Mouse (Mus musculus) spleen, embryonic (tissue): ENCODE measurements around the gene Gm42906.

Experiments used
- CTCF ChIA-PET: fragments of 350-600 bp; sonication (Branson Sonifier 250); formaldehyde crosslinking; loops from one replicate; lab custom pipeline; 2022; lab: Charles Lee

Gene Gm42906

DNA sequence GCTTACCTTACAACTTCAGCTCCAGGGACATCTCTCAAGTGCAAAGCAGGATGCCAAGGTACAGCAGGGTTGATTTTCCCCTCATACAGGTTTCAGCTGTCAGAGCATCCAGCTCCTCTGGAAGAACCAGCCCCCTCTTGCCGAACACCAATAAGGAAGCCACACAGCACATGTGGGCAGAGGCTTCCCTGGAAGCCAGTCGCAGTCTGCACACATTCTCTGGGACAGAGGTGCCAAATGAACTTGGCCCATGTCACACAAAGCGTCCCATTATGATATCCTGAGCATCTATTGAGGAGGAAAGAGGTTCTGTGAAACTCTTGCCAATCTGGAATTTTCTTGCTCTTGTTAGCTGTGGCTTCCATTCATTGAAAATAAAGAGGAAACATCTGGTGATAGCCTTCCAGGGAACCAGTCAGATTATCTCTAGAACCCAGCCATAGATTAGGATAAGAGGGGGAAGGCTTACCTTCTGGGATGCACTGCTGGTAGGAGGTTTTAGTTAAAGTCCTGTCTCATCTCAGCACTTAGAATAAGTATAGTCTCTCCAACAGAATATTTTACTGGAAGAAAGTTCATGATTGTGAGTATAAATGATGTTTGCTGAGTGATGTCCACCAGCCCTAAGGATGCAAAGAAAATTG, at the start of gene Gm42906:
Gene Gm42906 (minus strand): TSS at position 51 of the 644 bp plus-strand sequence.
- CTCF ChIA-PET = no interaction called here

DNA sequence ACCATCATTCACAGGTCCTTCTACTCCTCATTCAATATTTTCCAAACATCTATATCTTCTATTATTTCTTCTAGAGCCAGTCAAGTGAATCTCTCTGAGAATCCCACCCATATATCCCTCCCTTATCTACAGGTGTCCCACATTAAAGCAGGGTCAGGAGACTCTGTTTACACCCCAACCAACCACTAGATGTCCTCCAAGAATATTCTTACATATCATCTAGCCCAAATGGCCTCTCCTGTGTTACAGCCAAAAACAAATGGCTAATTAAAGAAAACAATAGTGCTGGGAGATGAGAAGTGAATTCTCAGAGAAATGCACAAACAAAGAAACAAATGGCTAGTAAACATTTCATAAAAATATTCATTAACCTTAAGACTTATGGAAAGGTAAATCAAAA, 17.7 kb upstream of the Gm42906 start:
- CTCF ChIA-PET = no interaction called here

DNA sequence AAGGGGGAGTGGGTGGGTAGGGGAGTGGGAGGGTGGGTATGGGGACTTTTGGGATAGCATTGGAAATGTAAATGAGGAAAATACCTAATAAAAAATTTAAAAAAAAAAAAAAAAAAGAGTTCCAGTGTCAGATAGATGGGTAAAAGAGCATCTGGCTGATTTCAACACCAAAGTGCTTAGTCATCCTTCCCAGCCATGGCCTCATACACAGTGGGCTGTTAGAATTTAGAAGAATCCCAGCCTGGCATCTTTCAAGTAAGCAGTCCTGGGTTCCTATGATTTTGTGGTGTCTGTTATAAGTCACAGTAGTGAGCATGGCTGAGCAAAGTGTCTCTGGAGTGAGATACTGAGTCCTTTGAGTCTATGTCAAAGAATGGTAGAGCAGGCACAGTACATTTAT, 7.1 kb upstream of the Gm42906 start:
- CTCF ChIA-PET = no interaction called here

DNA sequence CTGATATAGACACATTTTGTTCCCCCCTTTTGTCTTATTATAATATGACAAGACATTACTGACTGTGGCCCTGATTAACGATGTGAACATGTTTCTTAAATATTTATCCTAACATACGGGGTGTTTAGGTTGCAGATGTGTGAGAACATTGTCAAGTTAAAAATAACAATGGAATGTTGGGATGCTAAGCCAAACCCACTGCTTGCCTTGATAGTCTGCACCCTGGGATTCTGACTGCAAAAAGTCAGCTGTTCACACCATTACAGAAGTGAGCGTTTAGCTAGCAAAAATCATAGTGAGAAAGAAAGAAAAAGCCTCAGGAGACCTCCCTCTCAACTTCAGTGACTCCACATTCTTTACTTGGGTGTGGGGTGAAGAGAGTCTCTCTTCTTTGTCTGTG, 1.5 kb downstream of the Gm42906 start:
- CTCF ChIA-PET = no interaction called here

DNA sequence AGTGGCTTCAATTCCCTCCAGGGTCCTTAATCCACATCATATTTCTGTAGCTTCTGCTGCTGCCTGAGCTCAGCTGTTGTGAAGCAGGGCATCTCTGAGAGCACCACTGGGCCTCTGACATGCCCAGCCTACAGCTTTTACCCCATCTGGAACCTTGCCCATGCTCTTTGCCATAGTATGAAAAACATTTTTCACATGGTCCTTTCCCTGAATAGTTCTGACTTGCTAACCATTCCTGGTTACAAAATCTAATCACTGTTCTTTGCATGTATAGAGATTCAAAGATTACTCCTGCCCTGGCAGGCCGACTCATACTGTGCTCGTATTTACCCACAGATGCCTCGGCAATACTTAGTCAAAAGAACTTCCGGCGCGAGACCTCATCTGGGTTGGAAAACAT, 5.3 kb downstream of the Gm42906 start:
- CTCF ChIA-PET = no interaction called here

DNA sequence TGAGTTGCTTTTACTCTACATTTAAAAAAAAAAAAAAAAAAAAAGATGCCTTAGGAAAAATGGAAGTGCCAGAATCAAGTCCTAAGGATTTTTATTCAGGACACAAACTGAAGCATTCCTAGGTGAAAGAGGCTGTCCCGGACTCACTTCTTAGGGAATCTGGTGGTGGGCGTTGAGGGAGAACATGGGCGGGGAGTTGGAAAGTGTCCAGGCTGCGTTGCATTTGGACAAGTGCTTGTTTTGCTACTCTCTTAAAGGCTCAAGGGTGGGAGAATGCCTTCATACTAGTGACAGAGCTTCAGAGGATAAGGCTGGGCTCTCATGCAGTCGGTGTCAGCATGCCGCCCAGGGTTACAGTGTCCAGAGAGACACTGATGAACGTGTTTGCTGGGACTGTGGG, 6.1 kb downstream of the Gm42906 start:
- CTCF ChIA-PET = no interaction called here

DNA sequence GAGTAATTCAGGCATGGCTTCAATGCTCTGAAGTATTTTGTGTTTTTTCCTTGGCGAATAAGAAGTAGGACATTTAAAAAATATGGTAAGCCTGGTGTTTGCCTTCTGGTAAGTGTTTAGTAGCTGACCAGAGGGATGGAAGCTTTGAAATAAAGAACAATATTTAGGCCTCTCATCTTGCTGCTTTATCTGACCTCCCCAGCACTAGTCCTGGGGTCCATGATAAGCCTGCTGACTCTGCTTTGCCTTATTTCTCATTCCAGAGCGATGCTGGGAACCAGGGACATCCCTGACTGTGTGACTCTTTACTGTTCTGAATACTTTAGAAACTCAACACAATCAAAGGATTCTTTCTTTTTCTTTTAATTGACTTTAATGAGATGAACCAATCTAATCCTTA, 9.4 kb downstream of the Gm42906 start:
- CTCF ChIA-PET = no interaction called here

DNA sequence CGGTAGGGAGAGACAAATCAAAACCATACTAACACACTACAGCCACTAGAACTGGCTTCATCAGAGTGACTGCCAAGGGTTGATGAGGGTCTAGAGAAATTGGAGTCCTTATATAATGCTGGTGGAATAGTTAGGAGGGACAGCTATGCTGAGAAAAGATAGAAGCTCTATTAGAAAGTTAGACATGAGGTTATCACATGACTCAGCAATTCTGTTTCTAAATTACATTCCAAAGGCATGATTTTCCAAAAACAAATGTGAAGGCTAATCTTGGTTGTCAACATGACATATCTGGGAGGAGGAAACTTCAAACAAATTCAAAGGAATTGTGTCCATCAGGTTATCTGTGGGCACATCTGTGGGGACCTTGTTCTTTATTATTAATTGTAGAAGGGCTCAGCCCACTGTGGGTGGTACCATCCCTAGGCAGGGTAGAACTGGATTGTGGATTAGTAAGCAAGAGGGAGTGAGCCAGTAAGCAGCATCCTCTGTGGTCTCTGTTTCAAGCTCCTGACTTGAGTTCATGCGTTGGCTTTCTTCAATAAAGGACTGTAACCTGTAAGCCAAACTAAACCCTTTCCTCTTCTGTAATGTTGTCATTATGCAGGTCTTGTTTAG, 10.4 kb downstream of the Gm42906 start:
- CTCF ChIA-PET = no interaction called here

DNA sequence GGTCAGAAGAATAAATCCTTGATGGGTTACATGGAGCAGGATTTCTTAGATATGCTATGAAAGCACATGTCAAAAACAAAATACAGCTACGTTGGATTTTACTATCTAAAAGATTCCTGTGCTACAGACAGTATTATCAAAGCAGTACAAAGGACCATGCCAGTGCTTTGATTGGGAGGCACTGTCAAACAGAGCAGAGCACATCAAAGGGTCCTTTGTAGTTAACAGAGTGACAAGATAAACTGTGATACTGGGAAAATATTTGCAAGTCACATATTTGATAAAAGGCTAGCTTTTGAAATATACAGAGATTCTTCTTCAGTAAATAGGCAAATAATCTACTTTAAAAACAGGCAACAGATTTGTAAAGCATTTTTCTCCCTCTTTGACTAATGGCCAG, 11.0 kb downstream of the Gm42906 start:
- CTCF ChIA-PET = no interaction called here

DNA sequence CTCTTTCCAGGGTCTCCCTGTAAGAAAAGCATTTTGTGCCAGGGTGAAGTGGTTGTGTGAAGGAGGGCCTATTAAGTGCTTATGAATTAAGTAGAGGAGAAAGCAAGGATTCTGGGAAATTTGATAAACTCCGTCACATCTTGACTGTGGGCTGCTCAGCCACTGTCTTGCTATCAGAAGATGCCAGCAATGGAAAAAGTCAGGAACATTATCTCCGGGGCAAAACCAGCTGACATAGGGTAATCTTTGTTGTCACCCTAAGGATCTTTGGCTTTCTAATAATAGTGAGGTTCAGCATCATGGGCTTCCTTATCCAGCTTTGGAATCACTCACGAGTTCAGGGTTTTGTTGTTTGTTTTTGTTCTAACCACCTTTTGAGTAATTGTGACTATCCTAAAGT, 14.3 kb downstream of the Gm42906 start:
- CTCF ChIA-PET = interaction anchor here (0.7 kb wide), 1 partner anchor 25 kb away, joined by 4 read pairs; no protein-coding TSS in a partner anchor

DNA sequence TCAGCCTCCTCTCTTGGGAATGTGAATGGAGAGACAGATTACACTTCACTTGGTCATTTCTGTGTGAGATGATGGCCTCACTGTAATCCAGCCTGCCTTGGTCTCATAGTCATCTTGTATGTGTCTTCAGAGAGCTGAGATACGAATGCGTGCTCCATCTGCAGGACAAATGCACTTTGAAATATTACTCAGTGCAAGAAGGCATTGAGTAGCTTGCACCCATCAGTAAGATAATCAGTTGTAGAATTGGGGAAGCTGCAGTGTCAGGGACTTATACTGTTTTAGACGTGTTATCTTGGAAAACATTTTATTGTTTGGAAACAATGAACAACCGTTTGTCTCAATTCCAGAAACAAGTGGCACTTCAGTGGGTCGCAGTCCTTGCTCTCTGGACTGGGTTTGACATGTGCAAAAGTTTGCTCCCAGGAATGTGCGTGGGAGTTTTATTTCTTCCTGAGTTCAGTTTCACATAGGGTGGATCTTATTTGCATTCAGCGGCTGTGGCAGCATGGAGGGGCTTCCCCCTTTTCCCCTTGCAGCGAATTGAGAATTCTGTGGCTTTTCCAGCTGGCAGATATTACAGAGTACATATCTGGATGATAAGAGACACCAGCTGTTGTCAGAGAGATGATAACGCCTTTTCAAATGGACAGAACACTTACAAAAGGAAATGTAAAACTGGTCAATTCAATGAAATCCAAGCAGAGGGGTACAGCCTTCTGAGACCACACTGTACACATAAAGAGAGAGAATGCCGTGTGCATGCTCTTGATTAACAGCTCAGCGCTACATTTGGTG, 15.1 kb downstream of the Gm42906 start:
- CTCF ChIA-PET = interaction anchor here (0.7 kb wide), 1 partner anchor 26 kb away, joined by 4 read pairs; no protein-coding TSS in a partner anchor

DNA sequence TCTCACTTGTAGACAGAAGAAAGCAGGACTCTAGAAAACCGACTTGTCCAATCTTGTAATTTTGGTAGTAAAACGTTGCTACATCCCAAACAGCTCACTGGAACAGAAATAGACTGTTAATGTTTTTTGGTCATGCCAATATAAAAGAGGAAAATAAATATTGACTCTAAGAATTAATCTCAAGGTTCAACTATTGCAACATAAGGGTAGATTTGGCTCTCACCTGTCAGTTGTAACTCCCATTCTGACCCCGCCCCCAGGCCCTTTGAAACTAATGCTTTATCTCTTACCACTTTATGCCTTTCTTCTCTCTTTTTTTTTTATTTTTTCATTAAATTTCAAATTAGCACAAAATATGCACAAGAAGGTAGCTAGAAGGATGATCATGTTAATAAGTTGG, 18.0 kb downstream of the Gm42906 start:
- CTCF ChIA-PET = no interaction called here

DNA sequence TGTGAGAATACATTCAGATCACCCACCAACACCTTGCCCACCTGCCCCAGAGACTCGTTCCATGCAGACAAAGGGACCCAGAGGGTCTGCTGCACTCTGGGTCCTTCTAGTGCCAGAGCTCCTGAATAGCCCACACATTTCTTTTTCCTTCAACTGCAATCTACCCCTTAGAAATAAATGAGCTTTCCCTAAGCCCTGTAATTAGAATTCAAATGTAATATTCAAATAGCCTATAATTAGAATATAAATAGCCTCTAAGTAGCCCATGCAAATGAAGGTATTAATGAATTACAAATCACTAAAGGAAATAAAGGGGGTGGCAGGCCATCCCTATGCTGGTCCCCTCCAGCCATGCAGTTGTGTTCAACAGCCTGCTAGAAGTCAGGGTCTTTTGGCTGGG, 18.7 kb downstream of the Gm42906 start:
- CTCF ChIA-PET = no interaction called here

DNA sequence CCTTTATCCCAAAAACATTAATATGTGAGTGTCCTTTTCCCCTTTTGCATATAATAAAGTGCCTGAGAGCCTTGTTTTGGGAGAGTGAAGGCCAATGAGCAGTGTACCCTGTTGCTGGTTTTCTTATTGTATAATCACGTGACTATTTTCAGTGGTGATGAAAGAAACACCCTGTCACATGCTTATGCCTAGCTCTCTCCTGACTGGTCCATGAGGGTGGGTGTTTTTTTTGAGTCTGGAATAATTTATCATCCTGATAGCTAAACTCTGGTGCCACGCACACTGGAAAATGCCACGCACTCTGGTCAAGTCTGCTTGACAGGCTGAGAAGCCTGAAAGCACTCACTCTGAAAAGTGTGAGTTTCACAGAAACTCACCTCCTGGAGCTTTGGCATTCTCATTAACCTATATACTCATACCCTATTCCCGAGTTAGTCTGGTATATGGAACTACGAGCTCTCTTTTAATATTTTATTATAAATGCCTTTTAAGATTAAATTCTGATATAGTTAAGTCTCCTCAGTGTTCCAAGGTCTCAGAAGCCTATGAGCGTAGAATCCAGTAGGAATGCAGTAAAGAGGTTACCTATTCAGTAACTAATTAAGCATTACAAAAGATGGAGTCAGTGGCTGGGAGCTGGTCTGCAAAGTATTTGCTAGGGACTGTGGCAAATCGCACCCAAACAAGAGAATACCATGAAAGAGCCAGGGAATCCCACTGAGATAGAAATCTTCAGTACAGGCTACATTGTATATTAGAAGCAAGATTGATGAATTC, 19.7 kb downstream of the Gm42906 start:
- CTCF ChIA-PET = no interaction called here

DNA sequence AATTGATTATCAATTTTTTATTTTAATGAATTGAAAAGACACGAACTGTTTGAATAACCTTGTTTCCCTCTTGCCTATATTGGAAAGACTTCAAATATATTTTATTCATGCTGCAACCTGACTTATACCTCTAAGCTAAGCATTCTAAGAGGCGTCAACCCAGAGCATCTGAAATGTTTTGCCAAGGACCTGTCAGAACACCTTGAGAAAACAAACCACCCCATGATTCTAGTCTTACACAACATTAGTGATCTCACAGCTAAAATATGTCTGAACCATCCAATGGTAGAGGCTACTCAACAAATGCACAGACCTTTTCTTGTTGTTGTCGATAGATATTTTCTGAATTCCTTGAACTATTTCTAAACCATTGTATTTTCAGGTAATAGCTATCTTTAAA, 20.5 kb downstream of the Gm42906 start:
- CTCF ChIA-PET = no interaction called here

DNA sequence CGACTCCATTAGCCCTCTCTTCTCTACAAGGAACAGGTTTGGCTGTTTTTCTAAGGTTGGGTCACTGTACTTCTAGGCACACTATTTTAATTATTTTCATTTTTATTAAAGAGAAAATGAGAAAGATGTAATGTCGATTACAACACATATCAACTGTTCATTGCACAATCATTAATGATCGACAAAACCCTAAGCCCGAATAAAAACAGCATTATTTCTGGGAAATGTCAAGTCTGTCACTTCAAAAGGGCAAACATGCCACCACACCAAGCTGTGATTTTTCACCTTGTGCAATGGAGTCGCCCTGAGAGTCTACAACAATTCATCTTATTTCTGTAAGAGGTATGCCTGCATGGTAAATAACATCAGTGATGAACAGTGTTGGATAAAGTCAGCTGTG, 21.7 kb downstream of the Gm42906 start:
- CTCF ChIA-PET = no interaction called here

DNA sequence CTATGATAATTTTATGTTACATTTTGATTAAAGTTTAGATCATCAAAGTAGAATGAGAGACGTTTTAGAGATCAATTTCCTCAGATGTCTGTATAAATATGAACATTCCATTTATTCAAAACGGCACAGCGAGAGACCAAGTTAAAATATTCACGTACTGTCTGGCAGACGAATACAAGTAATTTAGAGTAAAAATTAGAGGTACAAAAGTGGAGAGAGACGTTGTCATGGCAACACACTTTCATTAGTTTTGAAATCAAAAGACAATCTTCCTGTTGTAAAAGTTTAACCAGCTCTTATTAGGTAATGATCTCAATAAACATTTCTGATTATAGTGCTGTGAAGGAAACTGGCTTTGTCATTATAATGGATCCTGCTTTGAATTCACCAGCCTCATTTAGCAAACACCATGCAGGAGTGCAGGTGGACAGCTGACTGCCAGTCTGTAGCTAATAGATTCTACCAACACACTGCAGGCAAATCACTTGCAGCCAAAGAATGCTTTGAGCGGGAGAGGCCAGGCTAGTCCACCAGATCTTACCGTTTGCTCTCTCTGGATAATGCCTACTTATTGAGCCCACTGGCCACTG, 22.6 kb downstream of the Gm42906 start:
- CTCF ChIA-PET = interaction anchor here (0.7 kb wide), 1 partner anchor 78 kb away, joined by 3 read pairs; no protein-coding TSS in a partner anchor

DNA sequence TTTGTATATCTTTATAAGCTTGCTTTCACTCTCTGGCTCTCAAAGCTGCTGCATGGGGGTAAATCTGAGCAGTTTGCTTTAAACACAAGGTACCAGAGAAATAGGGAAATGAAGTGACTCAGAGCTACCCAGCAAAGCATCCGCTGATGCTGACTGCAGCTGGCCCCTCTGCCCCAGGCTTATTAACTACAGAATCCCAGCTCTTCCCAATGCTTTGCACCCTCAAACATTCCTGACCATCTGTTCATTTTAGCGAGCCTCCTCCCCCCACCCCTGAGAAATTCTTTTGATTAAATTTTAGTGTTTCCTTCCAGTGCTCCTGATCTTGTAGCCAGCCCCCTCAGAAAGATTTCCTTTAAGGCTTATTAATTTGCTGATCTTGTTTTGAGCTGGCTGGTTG, 24.4 kb downstream of the Gm42906 start:
- CTCF ChIA-PET = no interaction called here

DNA sequence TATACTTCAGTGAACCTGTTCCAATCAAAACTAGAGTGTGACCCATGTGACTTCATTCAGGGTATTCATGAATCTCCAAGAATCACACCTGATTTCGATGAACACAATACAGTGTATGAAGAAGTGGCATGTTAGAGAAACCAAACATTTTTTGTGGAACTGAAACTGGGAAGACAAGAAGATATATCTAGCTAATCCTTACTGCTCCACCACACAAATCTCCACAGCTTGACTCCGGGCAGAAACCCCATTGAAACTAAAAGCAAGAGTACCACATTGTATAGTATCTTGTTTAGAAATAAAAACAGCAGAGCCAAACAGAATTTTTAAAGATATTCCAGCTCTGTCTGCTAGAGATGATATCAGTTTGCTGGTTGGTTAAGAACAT, 27.4 kb downstream of the Gm42906 start:
- CTCF ChIA-PET = no interaction called here

DNA sequence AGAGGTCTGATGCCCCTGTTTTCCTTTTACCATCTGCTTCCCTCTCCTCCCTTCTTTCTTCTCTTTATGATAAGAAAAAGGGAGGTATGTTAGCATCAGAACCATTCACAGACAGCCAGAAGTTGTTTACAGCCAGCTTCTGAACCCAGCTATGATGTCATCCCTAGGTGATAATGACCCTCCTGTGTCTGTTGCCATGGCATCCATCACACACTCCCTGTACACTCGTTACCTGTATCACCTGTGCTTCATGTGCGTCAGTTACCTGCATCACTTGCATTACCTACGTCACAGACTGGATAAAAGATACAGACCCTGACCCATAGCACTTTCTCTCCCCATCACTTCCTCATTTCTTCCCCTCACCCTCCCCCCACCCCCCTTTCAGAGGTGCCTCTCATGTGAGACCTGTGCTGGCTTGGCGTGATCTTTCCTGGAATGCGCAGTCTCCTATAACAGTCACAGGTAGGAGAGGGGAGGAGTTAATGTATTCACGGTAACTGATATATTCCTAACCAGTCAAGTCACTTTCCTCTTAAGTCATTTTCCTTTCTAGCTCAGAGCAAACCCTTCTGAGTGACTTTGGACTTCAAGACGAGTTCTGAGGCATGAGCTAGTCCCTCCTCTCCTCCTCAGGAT, 27.9 kb downstream of the Gm42906 start:
- CTCF ChIA-PET = no interaction called here

DNA sequence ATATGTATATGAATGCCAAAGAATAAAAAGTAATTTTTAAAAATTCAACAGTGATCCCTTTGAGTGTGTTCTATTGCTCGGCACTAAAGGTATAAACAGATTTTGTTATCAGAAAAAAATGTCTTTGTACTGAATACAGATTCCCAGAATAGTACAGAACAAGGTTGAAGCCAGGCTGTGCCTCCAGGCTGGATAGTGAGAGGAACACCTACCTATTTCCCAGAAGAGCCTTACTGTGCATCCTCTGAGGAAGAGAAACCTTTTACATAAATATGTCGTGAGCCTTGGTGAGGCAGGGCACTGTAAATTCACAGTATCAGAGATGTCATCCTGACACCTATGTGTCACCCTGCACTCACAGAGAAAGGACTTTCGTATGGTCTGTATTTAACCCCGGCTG, 31.8 kb downstream of the Gm42906 start:
- CTCF ChIA-PET = no interaction called here
